Mouse (Mus musculus): ENCODE measurements around the gene Dennd1a. TPM values are rescaled to one million over a fixed set of nuclear protein-coding genes. Genes with fewer than 3 reads are reported as not detected.

Gene Dennd1a
- polyA plus RNA-seq, 1 experiment from 2014 or later = 10.3 TPM

DNA sequence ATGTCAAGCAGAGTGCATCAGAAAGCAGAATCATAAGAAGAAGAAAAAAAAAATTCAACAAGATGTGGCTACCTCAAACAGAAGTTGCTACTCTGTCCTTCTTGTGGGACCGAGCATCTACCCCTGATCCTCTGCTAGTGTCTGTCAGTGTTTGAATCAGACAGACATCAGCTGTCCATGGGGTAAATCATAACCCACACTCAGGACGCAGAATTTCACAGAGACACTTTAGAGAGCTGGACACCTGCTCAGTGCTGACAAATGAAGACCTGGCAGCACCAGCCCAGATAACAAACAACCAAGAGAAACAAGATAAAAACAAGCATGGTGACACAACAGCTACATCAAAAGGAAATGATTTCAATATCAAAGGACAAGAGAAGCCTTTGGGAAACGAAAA, 222.9 kb downstream of the Dennd1a start:
- no peaks in the 10 kb centered on the region for H3K27me3 ChIP-seq (replicated peaks)
- ATAC-seq (ENCODE audit: insufficient read depth, low FRiP score, low read depth) = no peak
- H3K4me1 ChIP-seq = no peaks in the 10 kb centered on the region
- H3K9me3 ChIP-seq = no peaks in the 10 kb centered on the region
- no peak overlapping the region for H3K27ac ChIP-seq
- H3K4me2 ChIP-seq = no peak overlapping the region
- no peaks in the 10 kb centered on the region for H3K36me3 ChIP-seq
- H3K4me3 ChIP-seq (replicated peaks) = no peak overlapping the region
- no peak overlapping the region for H3K9ac ChIP-seq
- 61% methylated on average over 3 of the region's 3 CpGs for WGBS

DNA sequence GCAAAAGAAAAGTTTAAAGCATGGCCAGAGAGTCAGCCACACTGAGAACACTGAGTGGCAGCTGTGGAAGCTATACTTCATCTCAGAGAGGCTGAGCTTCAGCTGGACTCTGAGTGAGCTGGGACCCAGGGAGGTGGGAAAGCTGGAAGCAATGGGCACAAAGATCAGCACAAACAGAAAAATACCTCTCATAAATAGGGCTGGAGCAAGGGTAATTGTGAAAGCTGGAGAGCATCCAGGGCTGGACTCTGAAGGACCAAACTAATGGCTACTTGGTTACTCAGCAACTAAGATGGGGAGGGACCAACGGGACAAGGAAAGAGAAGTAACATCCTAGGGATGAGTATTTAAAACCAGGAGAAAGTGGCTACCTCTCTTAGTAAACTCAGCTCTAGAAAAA, 225.0 kb downstream of the Dennd1a start:
- Histone ChIP-seq H3K9ac (no peak overlapping the region), H3K4me1 (no peaks in the 10 kb centered on the region), H3K27ac (no peak overlapping the region), H3K36me3 (no peaks in the 10 kb centered on the region), H3K4me2 (no peak overlapping the region), H3K27me3 (replicated peaks) (no peaks in the 10 kb centered on the region), H3K9me3 (no peaks in the 10 kb centered on the region), H3K4me3 (replicated peaks) (no peak overlapping the region)
- no peak for ATAC-seq (ENCODE audit: insufficient read depth, low FRiP score, low read depth)
- WGBS = 67% methylated on average over 1 of the region's 1 CpGs

DNA sequence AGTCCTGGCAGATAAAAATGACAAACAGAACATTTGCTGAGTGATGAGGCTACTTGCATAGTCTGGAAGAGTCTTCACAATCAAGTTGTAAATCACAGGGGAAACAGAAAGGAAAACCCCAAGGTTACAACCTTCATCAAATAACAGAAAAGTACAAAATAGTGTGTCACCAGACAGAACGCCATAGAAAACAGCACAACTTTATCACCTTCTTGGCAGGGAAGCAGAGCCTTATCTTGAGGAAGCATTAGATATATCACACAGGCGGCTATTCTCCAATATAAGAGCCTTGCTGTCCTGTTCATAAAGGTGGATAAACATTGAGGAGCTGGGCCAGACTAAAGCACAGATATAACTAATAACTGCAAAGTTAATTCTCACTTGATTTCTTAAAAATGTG, 225.7 kb downstream of the Dennd1a start:
- 57% methylated on average over 2 of the region's 2 CpGs for WGBS
- no peaks in the 10 kb centered on the region for H3K4me1 ChIP-seq
- no peak for ATAC-seq (ENCODE audit: insufficient read depth, low FRiP score, low read depth)
- H3K9ac ChIP-seq = no peak overlapping the region
- no peak overlapping the region for H3K27ac ChIP-seq
- no peaks in the 10 kb centered on the region for H3K36me3 ChIP-seq
- no peak overlapping the region for H3K4me2 ChIP-seq
- H3K4me3 ChIP-seq (replicated peaks) = no peak overlapping the region
- H3K9me3 ChIP-seq = no peaks in the 10 kb centered on the region
- no peaks in the 10 kb centered on the region for H3K27me3 ChIP-seq (replicated peaks)

DNA sequence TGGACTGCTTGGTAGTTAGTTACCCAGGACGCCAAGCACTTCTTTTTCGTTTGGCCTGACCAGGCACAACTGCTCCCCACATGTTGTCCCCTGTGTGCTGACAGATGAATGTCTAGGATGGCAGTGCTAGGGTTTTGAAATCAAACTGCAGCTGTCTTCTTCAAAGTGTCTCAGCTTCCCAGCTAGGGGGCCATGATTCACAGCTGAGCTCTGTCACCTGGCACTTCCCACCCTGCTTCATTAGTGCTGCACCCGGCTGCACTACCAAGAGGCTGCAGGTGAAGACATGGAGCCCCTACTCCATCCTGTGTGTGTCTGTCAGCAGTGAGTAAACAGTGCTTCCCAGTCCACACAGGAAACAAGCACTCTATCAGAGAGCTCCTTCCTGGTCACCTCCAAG, 234.8 kb downstream of the Dennd1a start:
- Histone ChIP-seq H3K9ac (no peak overlapping the region), H3K4me3 (replicated peaks) (no peak overlapping the region), H3K36me3 (no peaks in the 10 kb centered on the region), H3K4me1 (peaks cover 9% of the 10 kb centered on the region; the same call in 1 of the 2 replicates), H3K27ac (no peak overlapping the region), H3K27me3 (replicated peaks) (no peaks in the 10 kb centered on the region), H3K4me2 (no peak overlapping the region), H3K9me3 (no peaks in the 10 kb centered on the region)
- no peak for ATAC-seq (ENCODE audit: insufficient read depth, low FRiP score, low read depth)
- WGBS = 42% methylated on average over 3 of the region's 3 CpGs

DNA sequence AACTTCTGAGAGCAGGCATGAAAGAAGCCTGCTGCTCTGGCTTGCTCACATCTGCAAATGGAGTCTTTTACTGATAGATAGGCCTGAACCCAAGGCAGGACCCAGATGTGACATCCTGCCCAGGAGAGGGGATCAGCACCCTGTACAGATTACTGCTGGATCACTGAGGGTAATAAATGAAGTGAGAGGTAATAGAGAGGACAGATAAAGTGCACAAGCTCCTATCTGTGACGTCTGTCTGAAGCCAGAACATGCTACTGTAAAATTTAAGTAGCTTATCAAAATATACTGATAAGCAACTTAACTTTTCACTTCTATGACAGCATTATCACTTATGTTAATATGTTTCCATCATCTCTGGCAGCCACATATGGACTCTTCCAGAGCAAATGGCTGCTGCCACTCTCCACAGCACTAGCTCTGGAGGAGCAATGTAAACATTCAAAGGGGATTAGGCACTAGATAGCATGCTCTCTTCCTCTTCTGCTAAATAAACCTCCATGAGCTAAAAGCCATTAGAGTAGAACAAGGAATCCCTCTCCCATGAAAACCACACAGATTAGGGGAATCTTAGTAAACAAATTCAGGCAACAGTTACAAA, 235.6 kb downstream of the Dennd1a start:
- H3K36me3 ChIP-seq = no peaks in the 10 kb centered on the region
- no peak overlapping the region for H3K27ac ChIP-seq
- H3K4me2 ChIP-seq = no peak overlapping the region
- 30% methylated on average over 1 of the region's 1 CpGs for WGBS
- no peak overlapping the region for H3K9ac ChIP-seq
- H3K27me3 ChIP-seq (replicated peaks) = no peaks in the 10 kb centered on the region
- H3K9me3 ChIP-seq = no peaks in the 10 kb centered on the region
- ATAC-seq (ENCODE audit: insufficient read depth, low FRiP score, low read depth) = no peak
- no peak overlapping the region for H3K4me3 ChIP-seq (replicated peaks)
- peaks cover 9% of the 10 kb centered on the region; the same call in 1 of the 2 replicates for H3K4me1 ChIP-seq

DNA sequence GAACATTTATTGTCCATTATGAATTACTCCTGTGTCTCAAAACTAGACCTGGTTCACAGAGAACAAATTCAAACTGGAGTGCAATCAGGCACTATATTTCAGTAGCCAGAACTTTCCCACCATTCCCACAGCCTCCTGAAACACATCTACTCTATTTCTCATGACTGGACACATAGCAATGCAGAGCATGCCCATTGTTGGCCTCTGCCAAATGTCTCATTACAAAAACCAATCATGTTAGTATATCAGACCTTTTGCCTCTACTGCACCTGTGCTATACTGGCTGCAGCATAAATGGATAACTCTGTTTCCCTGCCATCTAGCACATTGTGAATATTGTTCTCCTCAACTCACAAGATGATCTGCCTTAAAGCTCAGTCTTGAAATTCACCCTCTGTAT, 238.2 kb downstream of the Dennd1a start:
- H3K9ac ChIP-seq = no peak overlapping the region
- no peak for ATAC-seq (ENCODE audit: insufficient read depth, low FRiP score, low read depth)
- H3K4me2 ChIP-seq = no peak overlapping the region
- peaks cover 9% of the 10 kb centered on the region; the same call in 1 of the 2 replicates for H3K4me1 ChIP-seq
- no peaks in the 10 kb centered on the region for H3K27me3 ChIP-seq (replicated peaks)
- no peak overlapping the region for H3K4me3 ChIP-seq (replicated peaks)
- H3K36me3 ChIP-seq = no peaks in the 10 kb centered on the region
- no peak overlapping the region for H3K27ac ChIP-seq
- H3K9me3 ChIP-seq = no peaks in the 10 kb centered on the region

DNA sequence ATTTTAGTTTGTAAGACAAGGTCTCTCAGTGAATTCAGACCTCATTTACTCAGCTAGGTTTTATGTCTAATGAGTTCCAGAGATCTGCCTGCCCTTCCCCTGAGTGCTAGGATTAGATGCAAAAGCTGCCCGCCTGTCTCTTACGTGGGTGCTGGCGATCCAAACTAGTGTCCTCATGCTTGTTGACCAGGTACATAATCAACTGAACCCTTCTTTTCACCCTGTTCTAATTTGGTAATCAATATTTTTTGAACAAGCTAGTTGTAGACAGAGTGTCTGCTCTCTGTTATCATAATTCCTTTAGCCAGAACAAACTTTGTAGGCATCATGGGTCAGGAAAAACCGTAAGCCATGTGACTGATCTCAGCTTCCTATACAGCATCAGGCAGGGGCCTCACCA, 241.9 kb downstream of the Dennd1a start:
- Histone ChIP-seq H3K27ac (no peak overlapping the region), H3K4me2 (no peak overlapping the region), H3K4me1 (no peaks in the 10 kb centered on the region), H3K36me3 (no peaks in the 10 kb centered on the region), H3K27me3 (replicated peaks) (no peaks in the 10 kb centered on the region), H3K9me3 (no peaks in the 10 kb centered on the region), H3K9ac (no peak overlapping the region), H3K4me3 (replicated peaks) (no peak overlapping the region)
- 89% methylated on average over 4 of the region's 4 CpGs for WGBS
- ATAC-seq (ENCODE audit: insufficient read depth, low FRiP score, low read depth) = no peak

DNA sequence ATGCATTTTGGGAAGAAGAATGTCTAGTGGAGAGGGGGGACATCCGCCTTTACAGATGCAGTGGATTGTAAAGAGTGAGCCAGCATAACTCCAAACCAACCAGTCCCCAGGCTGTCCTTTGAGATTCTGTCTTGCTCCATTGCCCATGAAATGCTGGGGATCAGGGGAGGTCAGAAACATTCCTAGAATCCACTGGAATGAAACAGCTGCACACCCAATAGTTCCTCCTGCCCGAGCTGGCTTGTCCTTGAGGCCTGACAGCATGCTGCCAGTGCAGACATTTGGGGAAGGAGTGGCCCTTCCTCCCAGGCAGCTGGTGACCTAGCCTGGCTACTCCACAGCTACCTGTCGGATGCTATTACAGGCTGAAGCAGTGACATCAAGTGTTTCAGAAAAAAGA, 246.3 kb downstream of the Dennd1a start:
- Histone ChIP-seq H3K27ac (no peak overlapping the region), H3K9ac (no peak overlapping the region), H3K36me3 (no peaks in the 10 kb centered on the region), H3K4me2 (no peak overlapping the region), H3K4me1 (no peaks in the 10 kb centered on the region), H3K27me3 (replicated peaks) (no peaks in the 10 kb centered on the region), H3K9me3 (no peaks in the 10 kb centered on the region), H3K4me3 (replicated peaks) (no peak overlapping the region)
- WGBS = 56% methylated on average over 3 of the region's 3 CpGs
- no peak for ATAC-seq (ENCODE audit: insufficient read depth, low FRiP score, low read depth)

DNA sequence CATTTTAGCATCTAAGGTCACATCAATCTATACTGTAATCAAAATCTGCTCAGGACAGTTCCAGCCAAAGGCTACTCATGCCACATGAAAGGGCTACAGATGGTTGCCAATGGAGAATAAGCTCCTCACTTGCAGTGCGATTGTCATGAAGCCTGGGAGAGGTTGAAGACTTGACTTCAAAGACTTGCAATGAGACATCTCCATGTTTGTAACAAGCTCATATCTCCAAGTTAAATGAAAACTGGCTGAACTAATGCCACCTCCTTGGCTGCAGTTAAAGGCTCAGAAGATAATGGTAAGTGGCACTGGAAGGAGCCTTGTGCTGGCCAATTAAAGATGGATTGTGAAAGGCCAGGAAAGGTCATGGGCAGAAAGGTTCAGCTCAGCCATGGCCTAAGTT, 247.6 kb downstream of the Dennd1a start:
- no peaks in the 10 kb centered on the region for H3K36me3 ChIP-seq
- H3K9me3 ChIP-seq = no peaks in the 10 kb centered on the region
- no peaks in the 10 kb centered on the region for H3K4me1 ChIP-seq
- no peak overlapping the region for H3K27ac ChIP-seq
- H3K4me3 ChIP-seq (replicated peaks) = no peak overlapping the region
- H3K9ac ChIP-seq = no peak overlapping the region
- no peaks in the 10 kb centered on the region for H3K27me3 ChIP-seq (replicated peaks)
- no peak for ATAC-seq (ENCODE audit: insufficient read depth, low FRiP score, low read depth)
- 91% methylated on average over 1 of the region's 1 CpGs for WGBS
- H3K4me2 ChIP-seq = no peak overlapping the region

DNA sequence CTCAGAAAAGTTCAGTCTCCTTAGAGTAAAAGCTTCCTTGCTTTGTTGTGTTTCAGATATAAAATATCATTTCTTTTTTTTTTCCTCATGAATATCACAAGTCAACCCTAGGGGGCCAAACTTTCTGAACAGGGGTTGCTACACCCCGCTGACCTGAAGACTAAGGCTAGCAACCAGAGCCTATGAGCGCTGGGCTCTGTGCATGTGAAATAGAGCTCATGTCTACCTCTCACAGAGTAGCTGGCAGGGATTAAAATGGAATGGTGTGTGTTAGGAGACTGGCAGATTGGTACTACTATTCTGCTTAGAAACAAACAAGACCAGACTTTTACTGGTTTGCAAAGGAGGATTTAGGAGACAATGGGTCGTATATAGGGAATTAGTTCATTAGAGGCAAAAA, 258.9 kb downstream of the Dennd1a start:
- 87% methylated on average over 3 of the region's 3 CpGs for WGBS
- Histone ChIP-seq H3K4me2 (no peak overlapping the region), H3K4me3 (replicated peaks) (no peak overlapping the region), H3K9ac (no peak overlapping the region), H3K4me1 (no peaks in the 10 kb centered on the region), H3K9me3 (no peaks in the 10 kb centered on the region), H3K27me3 (replicated peaks) (no peaks in the 10 kb centered on the region), H3K27ac (no peak overlapping the region), H3K36me3 (no peaks in the 10 kb centered on the region)
- ATAC-seq (ENCODE audit: insufficient read depth, low FRiP score, low read depth) = no peak

DNA sequence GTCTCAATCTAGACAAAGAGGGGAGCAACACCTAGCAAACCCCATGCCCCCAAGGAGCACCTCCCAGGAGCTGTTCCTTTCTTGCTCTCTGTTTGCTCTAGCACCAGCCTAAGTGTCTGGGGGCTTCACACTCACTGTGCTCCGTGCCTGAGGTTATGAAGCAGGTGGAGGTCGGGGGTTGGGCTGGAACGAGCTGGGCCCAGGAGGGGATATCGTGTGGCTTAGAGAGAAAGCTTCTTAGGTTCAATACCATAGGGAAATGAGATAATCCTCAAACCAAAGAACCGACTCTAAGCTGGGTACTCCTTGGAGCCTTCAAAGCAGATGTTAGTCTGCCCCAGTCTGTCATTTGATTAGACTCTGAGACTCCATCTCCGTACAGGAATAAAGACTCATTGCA, 261.6 kb downstream of the Dennd1a start:
- H3K9ac ChIP-seq = no peak overlapping the region
- no peak overlapping the region for H3K4me2 ChIP-seq
- ATAC-seq (ENCODE audit: insufficient read depth, low FRiP score, low read depth) = no peak
- no peaks in the 10 kb centered on the region for H3K36me3 ChIP-seq
- H3K27ac ChIP-seq = no peak overlapping the region
- no peaks in the 10 kb centered on the region for H3K4me1 ChIP-seq
- H3K27me3 ChIP-seq (replicated peaks) = no peaks in the 10 kb centered on the region
- no peaks in the 10 kb centered on the region for H3K9me3 ChIP-seq
- 51% methylated on average over 6 of the region's 6 CpGs for WGBS
- H3K4me3 ChIP-seq (replicated peaks) = no peak overlapping the region

DNA sequence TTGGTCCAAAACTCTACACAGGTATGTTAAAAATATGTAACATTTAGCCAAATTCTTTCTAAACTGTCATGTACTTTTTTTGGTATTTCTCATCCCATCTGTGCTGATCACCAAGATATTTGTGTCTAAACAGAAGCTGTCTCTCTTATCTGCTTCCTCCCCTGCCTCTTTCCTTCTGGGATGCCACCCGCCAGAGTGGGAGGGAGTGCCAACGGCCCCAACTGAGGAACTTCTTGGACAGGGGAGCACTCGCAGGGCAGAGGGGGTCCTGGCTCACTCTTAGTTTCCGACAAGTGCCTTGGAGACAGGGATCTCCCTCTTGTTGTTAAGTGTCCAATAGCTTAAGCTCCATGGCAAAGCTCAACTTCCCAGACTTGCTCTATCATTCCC, 263.5 kb downstream of the Dennd1a start:
- no peak for ATAC-seq (ENCODE audit: insufficient read depth, low FRiP score, low read depth)
- Histone ChIP-seq H3K9me3 (no peaks in the 10 kb centered on the region), H3K4me2 (no peak overlapping the region), H3K36me3 (no peaks in the 10 kb centered on the region), H3K4me1 (no peaks in the 10 kb centered on the region), H3K9ac (no peak overlapping the region), H3K27ac (no peak overlapping the region), H3K4me3 (replicated peaks) (no peak overlapping the region), H3K27me3 (replicated peaks) (no peaks in the 10 kb centered on the region)
- WGBS = 67% methylated on average over 4 of the region's 4 CpGs

DNA sequence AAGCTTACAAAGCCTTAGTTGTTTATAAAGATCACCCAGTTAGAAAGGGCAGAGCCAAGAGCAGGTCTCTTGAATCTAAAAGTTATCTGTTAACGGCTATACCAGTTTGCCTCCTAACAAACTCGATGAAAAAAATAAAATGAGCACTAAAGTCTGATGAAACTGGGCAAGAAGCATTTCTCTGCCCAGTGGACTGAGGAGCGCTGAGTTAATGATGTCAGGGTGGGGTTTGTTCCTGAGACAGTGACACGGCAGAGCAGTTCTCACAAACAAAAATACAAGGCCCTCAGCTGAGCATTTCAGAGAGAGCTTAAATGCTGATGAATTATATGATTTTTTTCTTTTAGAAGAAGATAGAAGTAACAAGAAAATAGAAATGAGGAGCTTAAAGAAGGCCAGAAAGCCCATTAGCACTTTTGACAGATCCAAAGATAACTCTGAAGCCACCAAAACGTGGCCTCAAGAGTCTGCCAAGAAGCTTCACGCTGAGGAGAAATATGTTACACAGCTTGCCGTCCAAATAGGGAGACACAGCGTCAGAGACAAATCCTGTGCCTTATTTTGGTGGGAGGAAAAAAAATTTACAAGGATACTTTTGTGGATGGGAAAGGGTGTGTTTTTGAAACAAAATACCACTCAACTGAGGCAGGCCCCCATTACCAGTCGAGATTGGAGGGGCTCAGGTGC, 264.0 kb downstream of the Dennd1a start:
- H3K4me2 ChIP-seq = no peak overlapping the region
- no peak overlapping the region for H3K27ac ChIP-seq
- no peaks in the 10 kb centered on the region for H3K36me3 ChIP-seq
- 68% methylated on average over 9 of the region's 9 CpGs for WGBS
- H3K9me3 ChIP-seq = no peaks in the 10 kb centered on the region
- H3K9ac ChIP-seq = no peak overlapping the region
- H3K4me1 ChIP-seq = no peaks in the 10 kb centered on the region
- ATAC-seq (ENCODE audit: insufficient read depth, low FRiP score, low read depth) = no peak
- no peak overlapping the region for H3K4me3 ChIP-seq (replicated peaks)
- no peaks in the 10 kb centered on the region for H3K27me3 ChIP-seq (replicated peaks)
